Mouse (Mus musculus): ENCODE measurements around the gene Slc29a4. TPM values are rescaled to one million over a fixed set of nuclear protein-coding genes. Genes with fewer than 3 reads are reported as not detected.

Gene Slc29a4
- polyA plus RNA-seq, 1 experiment from 2014 or later = 5.1 TPM

- no peak for ATAC-seq (ENCODE audit: low FRiP score, low TSS enrichment)
- WGBS = 79% methylated on average over 7 of the region's 7 CpGs
- Histone ChIP-seq H3K36me3 (ENCODE audit: insufficient read depth, low read length) (0 out of 2 replicates have a peak, but pooled peaks cover 3% of the 10 kb centered on the region), H3K9ac (replicated peaks; ENCODE audit: low read length) (no peak overlapping the region), H3K27ac (ENCODE audit: low read length) (no peak overlapping the region), H3K4me2 (replicated peaks; ENCODE audit: low read depth, low read length) (no peak overlapping the region), H3K4me3 (ENCODE audit: low read length) (no peak overlapping the region), H3K4me1 (ENCODE audit: insufficient read depth, low read length) (no peaks in the 10 kb centered on the region), H3K27me3 (ENCODE audit: insufficient read depth, low read length) (no peaks in the 10 kb centered on the region), H3K9me3 (ENCODE audit: low read length) (peaks cover 7% of the 10 kb centered on the region)
These were observed 17.1 kb downstream of the Slc29a4 start for GRCm38 (mm10) chr5:142709436-142709835.

GRCm38 (mm10) chr5:142712373-142712772 lies 20.1 kb downstream of the Slc29a4 start:
- Histone ChIP-seq H3K9ac (replicated peaks; ENCODE audit: low read length) (no peak overlapping the region), H3K27ac (ENCODE audit: low read length) (no peak overlapping the region), H3K4me3 (ENCODE audit: low read length) (no peak overlapping the region), H3K4me2 (replicated peaks; ENCODE audit: low read depth, low read length) (no peak overlapping the region), H3K36me3 (ENCODE audit: insufficient read depth, low read length) (0 out of 2 replicates have a peak, but pooled peaks cover 3% of the 10 kb centered on the region), H3K9me3 (ENCODE audit: low read length) (peaks cover 7% of the 10 kb centered on the region), H3K4me1 (ENCODE audit: insufficient read depth, low read length) (no peaks in the 10 kb centered on the region), H3K27me3 (ENCODE audit: insufficient read depth, low read length) (no peaks in the 10 kb centered on the region)
- WGBS = 85% methylated on average over 5 of the region's 5 CpGs
- ATAC-seq (ENCODE audit: low FRiP score, low TSS enrichment) = no peak

- 86% methylated on average over 10 of the region's 10 CpGs for WGBS
- Histone ChIP-seq H3K9ac (replicated peaks; ENCODE audit: low read length) (no peak overlapping the region), H3K4me3 (ENCODE audit: low read length) (no peak overlapping the region)
These were observed 21.7 kb downstream of the Slc29a4 start for GRCm38 (mm10) chr5:142713966-142714365.

GRCm38 (mm10) chr5:142715059-142715458 lies 22.7 kb downstream of the Slc29a4 start:
- Histone ChIP-seq H3K36me3 (ENCODE audit: insufficient read depth, low read length) (0 out of 2 replicates have a peak, but pooled peaks cover 3% of the 10 kb centered on the region), H3K9ac (replicated peaks; ENCODE audit: low read length) (no peak overlapping the region), H3K9me3 (ENCODE audit: low read length) (peaks cover 7% of the 10 kb centered on the region), H3K4me1 (ENCODE audit: insufficient read depth, low read length) (no peaks in the 10 kb centered on the region), H3K4me2 (replicated peaks; ENCODE audit: low read depth, low read length) (no peak overlapping the region), H3K27ac (ENCODE audit: low read length) (no peak overlapping the region), H3K4me3 (ENCODE audit: low read length) (no peak overlapping the region), H3K27me3 (ENCODE audit: insufficient read depth, low read length) (no peaks in the 10 kb centered on the region)
- no peak for ATAC-seq (ENCODE audit: low FRiP score, low TSS enrichment)
- 80% methylated on average over 9 of the region's 9 CpGs for WGBS

More at GRCm38 (mm10) chr5:142713966-142714365, 21.7 kb downstream of the Slc29a4 start:
- Histone ChIP-seq H3K9me3 (ENCODE audit: low read length) (peaks cover 7% of the 10 kb centered on the region), H3K27ac (ENCODE audit: low read length) (no peak overlapping the region), H3K36me3 (ENCODE audit: insufficient read depth, low read length) (0 out of 2 replicates have a peak, but pooled peaks cover 3% of the 10 kb centered on the region), H3K4me1 (ENCODE audit: insufficient read depth, low read length) (no peaks in the 10 kb centered on the region), H3K27me3 (ENCODE audit: insufficient read depth, low read length) (no peaks in the 10 kb centered on the region), H3K4me2 (replicated peaks; ENCODE audit: low read depth, low read length) (no peak overlapping the region)
- ATAC-seq (ENCODE audit: low FRiP score, low TSS enrichment) = no peak

GRCm38 (mm10) chr5:142716056-142716455 lies 23.7 kb downstream of the Slc29a4 start:
- WGBS = 81% methylated on average over 6 of the region's 6 CpGs

GRCm38 (mm10) chr5:142718037-142718436 lies 25.7 kb downstream of the Slc29a4 start:
- Histone ChIP-seq H3K4me2 (replicated peaks; ENCODE audit: low read depth, low read length) (no peak overlapping the region), H3K4me3 (ENCODE audit: low read length) (no peak overlapping the region), H3K4me1 (ENCODE audit: insufficient read depth, low read length) (no peaks in the 10 kb centered on the region), H3K9me3 (ENCODE audit: low read length) (no peaks in the 10 kb centered on the region), H3K36me3 (ENCODE audit: insufficient read depth, low read length) (no peaks in the 10 kb centered on the region), H3K27me3 (ENCODE audit: insufficient read depth, low read length) (no peaks in the 10 kb centered on the region), H3K9ac (replicated peaks; ENCODE audit: low read length) (no peak overlapping the region), H3K27ac (ENCODE audit: low read length) (no peak overlapping the region)
- peak; percentile 29; the same call in 1 of the 2 replicates for ATAC-seq (ENCODE audit: low FRiP score, low TSS enrichment)
- WGBS = 22% methylated on average over 4 of the region's 4 CpGs

More at GRCm38 (mm10) chr5:142716056-142716455, 23.7 kb downstream of the Slc29a4 start:
- Histone ChIP-seq H3K4me1 (ENCODE audit: insufficient read depth, low read length) (no peaks in the 10 kb centered on the region), H3K27ac (ENCODE audit: low read length) (no peak overlapping the region), H3K4me2 (replicated peaks; ENCODE audit: low read depth, low read length) (no peak overlapping the region), H3K9ac (replicated peaks; ENCODE audit: low read length) (no peak overlapping the region), H3K9me3 (ENCODE audit: low read length) (peaks cover 7% of the 10 kb centered on the region), H3K4me3 (ENCODE audit: low read length) (no peak overlapping the region), H3K27me3 (ENCODE audit: insufficient read depth, low read length) (no peaks in the 10 kb centered on the region), H3K36me3 (ENCODE audit: insufficient read depth, low read length) (0 out of 2 replicates have a peak, but pooled peaks cover 3% of the 10 kb centered on the region)
- ATAC-seq (ENCODE audit: low FRiP score, low TSS enrichment) = no peak

- no peaks in the 10 kb centered on the region for H3K9me3 ChIP-seq (ENCODE audit: low read length)
- 46% methylated on average over 25 of the region's 25 CpGs for WGBS
- H3K27me3 ChIP-seq (ENCODE audit: insufficient read depth, low read length) = no peaks in the 10 kb centered on the region
- no peak for ATAC-seq (ENCODE audit: low FRiP score, low TSS enrichment)
- no peaks in the 10 kb centered on the region for H3K36me3 ChIP-seq (ENCODE audit: insufficient read depth, low read length)
- no peak overlapping the region for H3K27ac ChIP-seq (ENCODE audit: low read length)
- H3K9ac ChIP-seq (replicated peaks; ENCODE audit: low read length) = no peak overlapping the region
- H3K4me2 ChIP-seq (replicated peaks; ENCODE audit: low read depth, low read length) = no peak overlapping the region
- H3K4me1 ChIP-seq (ENCODE audit: insufficient read depth, low read length) = no peaks in the 10 kb centered on the region
- H3K4me3 ChIP-seq (ENCODE audit: low read length) = no peak overlapping the region
These were observed 26.2 kb downstream of the Slc29a4 start for GRCm38 (mm10) chr5:142718486-142718885.

GRCm38 (mm10) chr5:142719897-142720296 lies 27.6 kb downstream of the Slc29a4 start:
- H3K27ac ChIP-seq (ENCODE audit: low read length) = no peak overlapping the region
- H3K9ac ChIP-seq (replicated peaks; ENCODE audit: low read length) = no peak overlapping the region
- WGBS = 85% methylated on average over 13 of the region's 13 CpGs
- no peaks in the 10 kb centered on the region for H3K9me3 ChIP-seq (ENCODE audit: low read length)
- H3K36me3 ChIP-seq (ENCODE audit: insufficient read depth, low read length) = no peaks in the 10 kb centered on the region
- H3K27me3 ChIP-seq (ENCODE audit: insufficient read depth, low read length) = no peaks in the 10 kb centered on the region
- 0 out of 2 replicates have a peak, but pooled peaks cover 4% of the 10 kb centered on the region for H3K4me1 ChIP-seq (ENCODE audit: insufficient read depth, low read length)
- no peak overlapping the region for H3K4me2 ChIP-seq (replicated peaks; ENCODE audit: low read depth, low read length)
- no peak for ATAC-seq (ENCODE audit: low FRiP score, low TSS enrichment)
- no peak overlapping the region for H3K4me3 ChIP-seq (ENCODE audit: low read length)

- peaks cover 36% of the 10 kb centered on the region for H3K36me3 ChIP-seq (ENCODE audit: insufficient read depth, low read length)
- no peak overlapping the region for H3K27ac ChIP-seq (ENCODE audit: low read length)
- peak overlapping the region; percentile 40 for H3K4me2 ChIP-seq (replicated peaks; ENCODE audit: low read depth, low read length)
- H3K4me1 ChIP-seq (ENCODE audit: insufficient read depth, low read length) = 0 out of 2 replicates have a peak, but pooled peaks cover 4% of the 10 kb centered on the region
- H3K9ac ChIP-seq (replicated peaks; ENCODE audit: low read length) = no peak overlapping the region; the same call in 1 of the 2 replicates
- H3K9me3 ChIP-seq (ENCODE audit: low read length) = peaks cover 4% of the 10 kb centered on the region; the same call in 1 of the 2 replicates
- peak; percentile 80 for ATAC-seq (ENCODE audit: low FRiP score, low TSS enrichment)
- no peak overlapping the region for H3K4me3 ChIP-seq (ENCODE audit: low read length)
- 14% methylated on average over 7 of the region's 7 CpGs for WGBS
- no peaks in the 10 kb centered on the region for H3K27me3 ChIP-seq (ENCODE audit: insufficient read depth, low read length)
These were observed 31.3 kb downstream of the Slc29a4 start for GRCm38 (mm10) chr5:142723520-142724133.

- Histone ChIP-seq H3K9ac (replicated peaks; ENCODE audit: low read length) (no peak overlapping the region), H3K4me3 (ENCODE audit: low read length) (no peak overlapping the region), H3K27me3 (ENCODE audit: insufficient read depth, low read length) (no peaks in the 10 kb centered on the region), H3K9me3 (ENCODE audit: low read length) (peaks cover 4% of the 10 kb centered on the region; the same call in 1 of the 2 replicates), H3K36me3 (ENCODE audit: insufficient read depth, low read length) (peaks cover 42% of the 10 kb centered on the region), H3K4me2 (replicated peaks; ENCODE audit: low read depth, low read length) (no peak overlapping the region), H3K4me1 (ENCODE audit: insufficient read depth, low read length) (0 out of 2 replicates have a peak, but pooled peaks cover 4% of the 10 kb centered on the region), H3K27ac (ENCODE audit: low read length) (no peak overlapping the region)
- ATAC-seq (ENCODE audit: low FRiP score, low TSS enrichment) = no peak
- WGBS = 90% methylated on average over 7 of the region's 7 CpGs
These were observed 32.0 kb downstream of the Slc29a4 start for GRCm38 (mm10) chr5:142724265-142724664.

Measured in kidney, embryonic 16.5 days (tissue).